Mouse (Mus musculus): Measurements from ENCODE around the gene Znrf2.
A peak's percentile ranks its signal among the peaks of the same experiment; 100 is the strongest.
"Not testable (repeated sequence)": the region's sequence is repeated elsewhere in the genome, so short reads cannot be mapped to it uniquely, and the experiment has no call there.

Znrf2 gene

GRCm38 (mm10) chr6:54809531-54810313, 7.0 kb upstream of the Znrf2 start:
- DNase-seq (ENCODE audit: low read depth, low spot score): no peak

- no peak for DNase-seq (ENCODE audit: low read depth, low spot score)
Observed at GRCm38 (mm10) chr6:54810314-54810646, 6.4 kb upstream of the Znrf2 start.

GRCm38 (mm10) chr6:54811546-54812250, 5.0 kb upstream of the Znrf2 start:
- DNase-seq (ENCODE audit: low read depth, low spot score): no peak

GRCm38 (mm10) chr6:54812276-54812675, 4.4 kb upstream of the Znrf2 start:
- DNase-seq (ENCODE audit: low read depth, low spot score): no peak

- DNase-seq (ENCODE audit: low read depth, low spot score): no peak
Observed at GRCm38 (mm10) chr6:54815428-54816130, 1.1 kb upstream of the Znrf2 start.

GRCm38 (mm10) chr6:54817266-54817767, 601 bp downstream of the Znrf2 start:
- DNase-seq (ENCODE audit: low read depth, low spot score): peak; percentile 73

- no peak for DNase-seq (ENCODE audit: low read depth, low spot score)
Observed at GRCm38 (mm10) chr6:54818389-54818788, 1.7 kb downstream of the Znrf2 start.

- no peak for DNase-seq (ENCODE audit: low read depth, low spot score)
Observed at GRCm38 (mm10) chr6:54819272-54819671, 2.6 kb downstream of the Znrf2 start.

- no peak for DNase-seq (ENCODE audit: low read depth, low spot score)
Observed at GRCm38 (mm10) chr6:54819746-54820145, 3.0 kb downstream of the Znrf2 start.

GRCm38 (mm10) chr6:54822348-54822747, 5.6 kb downstream of the Znrf2 start:
- no peak for DNase-seq (ENCODE audit: low read depth, low spot score)

- DNase-seq (ENCODE audit: low read depth, low spot score): not testable (repeated sequence)
Observed at GRCm38 (mm10) chr6:54824561-54824960, 7.8 kb downstream of the Znrf2 start.

GRCm38 (mm10) chr6:54827481-54827880, 10.8 kb downstream of the Znrf2 start:
- no peak for DNase-seq (ENCODE audit: low read depth, low spot score)

- no peak for DNase-seq (ENCODE audit: low read depth, low spot score)
Observed at GRCm38 (mm10) chr6:54828274-54828673, 11.6 kb downstream of the Znrf2 start.

GRCm38 (mm10) chr6:54830048-54830772, 13.5 kb downstream of the Znrf2 start:
- no peak for DNase-seq (ENCODE audit: low read depth, low spot score)

GRCm38 (mm10) chr6:54831069-54831720, 14.5 kb downstream of the Znrf2 start:
- no peak for DNase-seq (ENCODE audit: low read depth, low spot score)

- no peak for DNase-seq (ENCODE audit: low read depth, low spot score)
Observed at GRCm38 (mm10) chr6:54833427-54833826, 16.7 kb downstream of the Znrf2 start.

GRCm38 (mm10) chr6:54836666-54837065, 19.9 kb downstream of the Znrf2 start:
- DNase-seq (ENCODE audit: low read depth, low spot score): no peak

GRCm38 (mm10) chr6:54841399-54841798, 24.7 kb downstream of the Znrf2 start:
- DNase-seq (ENCODE audit: low read depth, low spot score): no peak

GRCm38 (mm10) chr6:54842041-54842440, 25.3 kb downstream of the Znrf2 start:
- no peak for DNase-seq (ENCODE audit: low read depth, low spot score)

- no peak for DNase-seq (ENCODE audit: low read depth, low spot score)
Observed at GRCm38 (mm10) chr6:54848546-54848945, 31.8 kb downstream of the Znrf2 start.

Measured in forelimb bud, embryonic 11.5 days (tissue).